Mouse (Mus musculus): ENCODE measurements around the gene Cdc14b.

DNA sequence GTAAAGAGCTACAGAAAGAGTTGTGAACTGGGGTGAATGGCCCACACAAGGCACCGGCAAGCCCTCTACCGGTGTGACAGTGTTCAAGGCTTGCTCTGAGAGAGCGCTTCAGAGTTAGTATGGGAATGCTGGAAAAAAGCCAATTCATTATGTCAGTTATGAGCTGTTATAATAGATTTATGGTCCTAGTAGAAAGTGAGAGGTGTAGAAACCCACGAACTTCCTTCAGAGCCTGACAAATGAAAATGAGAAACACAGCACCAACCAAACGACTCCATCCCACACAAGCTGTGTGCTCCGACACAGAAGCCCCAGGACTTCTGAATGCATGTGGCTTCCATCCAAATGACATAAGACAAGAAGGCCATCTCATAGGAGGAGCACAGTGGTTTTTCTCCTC is 77.2 kb downstream of the Cdc14b start:
- TF ChIP-seq CTCF (IDR thresholded peaks at IDR 0.05; ENCODE audit: control insufficient read depth, insufficient read depth, insufficient read length), result no peak
- no peak for TF ChIP-seq MAX (IDR thresholded peaks at IDR 0.05)
- no peak for TF ChIP-seq MYOG (IDR thresholded peaks at IDR 0.05; ENCODE audit: control insufficient read depth, extremely low read depth, insufficient read length)
- no peak for TF ChIP-seq CEBPB (IDR thresholded peaks at IDR 0.05; ENCODE audit: low read depth)
